Mouse (Mus musculus) left cerebral cortex, postnatal 14 days (tissue): ENCODE measurements at regions not wholly inside any gene's neighbourhood (a gene's known extent, or its start where the extent isn't known, plus 50 kb on each side); places are given as distances from the start of the nearest gene placed in this dataset.

Experiments
- DNase-seq, 2 experiments: peaks; one replicate each; pipeline ENCODE4 v3.0.0; 2021 to 2022; ENCODE audit warnings: low spot score in 2 of 2, mixed read lengths in 1 of 2
- intact Hi-C: fragments of 180-260 bp; cut with DNase I; formaldehyde crosslinking; loops from one replicate; pipeline ENCODE4 v1.15.1; 2025

DNA sequence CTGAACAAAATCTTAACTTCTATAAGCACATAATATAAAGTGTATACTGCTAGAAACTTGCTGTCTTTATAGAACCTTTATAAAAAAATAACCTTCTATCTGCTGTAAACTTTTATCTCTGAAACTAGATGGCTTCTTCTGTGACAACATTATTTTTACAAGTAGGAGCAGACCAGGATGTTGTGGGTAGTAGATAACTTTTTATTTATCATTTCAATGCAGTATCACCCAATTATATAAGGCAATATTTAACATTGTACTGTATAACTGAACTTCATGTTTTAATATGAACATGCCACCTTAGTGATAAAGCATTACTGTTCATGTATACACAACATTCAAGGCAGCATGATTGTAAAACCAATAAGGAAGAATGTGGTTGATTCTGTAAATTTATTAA is 5024.1 kb upstream of the Gm7489 start:
- no peak for DNase-seq
- intact Hi-C loops: no loop called here

DNA sequence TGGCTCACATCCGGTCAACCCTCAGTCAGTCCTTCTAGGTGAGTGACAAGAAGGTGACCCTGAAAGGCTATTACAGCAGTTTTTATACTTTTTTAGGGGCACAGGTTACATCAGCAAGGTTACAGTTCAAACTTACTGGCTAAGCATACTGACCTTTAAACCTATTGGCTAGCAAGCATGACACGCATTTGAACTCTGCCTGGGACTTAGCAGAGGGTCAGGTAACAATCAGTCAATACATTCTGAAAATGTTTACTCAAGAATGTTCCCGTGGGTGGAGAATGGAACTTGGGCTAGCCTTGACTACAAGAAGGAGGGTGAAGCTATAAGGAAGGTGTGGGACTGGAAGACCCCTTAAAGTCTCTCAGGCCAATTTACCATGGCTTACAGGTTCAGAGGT is 4986.2 kb upstream of the Gm7489 start:
- DNase-seq: no peak
- intact Hi-C loops: no loop called here

DNA sequence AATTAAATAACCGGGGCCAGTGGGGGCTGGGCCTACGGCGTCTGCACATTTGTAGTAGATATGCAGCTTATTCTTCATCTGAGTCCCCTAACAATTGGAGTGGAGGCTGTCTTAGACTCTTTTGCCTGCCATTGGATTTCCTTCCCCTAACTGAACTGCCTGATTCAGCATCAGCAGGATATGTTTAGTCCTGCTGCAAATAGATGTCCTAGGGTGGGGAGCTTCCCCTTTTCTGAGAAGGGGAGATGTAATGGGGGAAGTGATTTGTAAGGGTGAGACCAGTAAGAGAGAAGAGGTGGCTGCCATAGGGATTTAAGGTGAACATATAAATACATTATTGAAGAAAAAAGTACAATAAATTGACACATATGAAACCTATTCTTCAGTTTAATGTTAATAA is 4980.0 kb upstream of the Gm7489 start:
- intact Hi-C loops: no loop called here
- peak in 1 of 2 experiments; percentile 13 for DNase-seq

DNA sequence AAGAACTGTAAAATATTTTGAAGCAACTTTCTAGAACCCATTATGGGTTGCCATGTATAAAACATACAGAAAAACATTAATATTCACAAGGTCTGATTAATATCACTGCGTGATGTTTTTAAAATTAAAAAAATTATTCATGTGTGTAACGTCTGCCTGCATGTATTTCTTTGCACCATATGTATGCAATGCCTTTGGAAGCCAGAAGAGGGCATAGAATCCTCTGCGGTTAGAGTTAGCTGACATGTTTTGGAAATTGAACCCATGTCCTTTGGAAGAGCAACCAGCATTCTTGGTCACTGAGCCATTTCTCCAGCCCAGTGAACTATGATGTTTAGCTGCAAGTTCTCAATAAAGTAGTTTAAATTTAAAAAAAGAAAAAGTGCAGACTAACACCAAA is 4958.8 kb upstream of the Gm7489 start:
- intact Hi-C loops: no loop called here
- no peak for DNase-seq

DNA sequence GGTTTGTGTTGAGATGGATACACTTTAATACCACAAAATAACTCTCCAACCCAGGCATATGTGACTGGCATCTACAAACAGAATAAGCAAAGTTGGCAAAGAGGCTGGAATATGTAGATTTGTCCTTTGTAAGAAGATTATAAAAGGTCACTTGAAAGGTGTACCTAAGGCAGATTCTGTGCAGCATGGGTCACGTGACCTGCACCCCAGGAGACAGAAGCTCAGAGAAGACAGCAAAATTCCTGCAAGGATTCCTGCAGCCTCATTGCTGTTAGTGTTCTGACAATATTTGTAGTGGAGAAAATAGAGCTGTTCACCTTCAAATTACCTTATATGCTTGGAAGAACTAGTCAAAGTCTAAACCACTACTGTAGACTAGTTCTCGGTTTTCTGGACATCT is 4938.6 kb upstream of the Gm7489 start:
- intact Hi-C loops: no loop called here
- no peak for DNase-seq

DNA sequence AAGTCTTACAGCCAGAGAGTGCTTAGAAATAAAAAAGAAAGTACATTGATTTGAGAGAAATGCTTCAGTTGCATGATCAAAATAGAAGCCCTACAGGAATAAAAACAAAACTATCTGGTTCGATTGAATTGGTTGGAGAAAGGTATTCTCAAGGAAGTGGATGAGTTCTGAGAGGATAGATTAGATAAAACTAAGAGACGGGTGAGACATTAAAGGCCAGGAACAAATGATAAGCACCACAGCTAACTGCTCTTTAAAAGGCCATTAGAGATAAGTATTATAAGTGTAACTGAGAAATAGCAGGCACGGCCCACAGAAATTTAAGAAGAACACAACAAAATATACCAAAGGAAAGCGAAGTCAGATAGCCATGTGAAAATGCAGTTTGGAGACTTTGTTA is 4908.5 kb upstream of the Gm7489 start:
- DNase-seq: no peak
- intact Hi-C loops: no loop called here

DNA sequence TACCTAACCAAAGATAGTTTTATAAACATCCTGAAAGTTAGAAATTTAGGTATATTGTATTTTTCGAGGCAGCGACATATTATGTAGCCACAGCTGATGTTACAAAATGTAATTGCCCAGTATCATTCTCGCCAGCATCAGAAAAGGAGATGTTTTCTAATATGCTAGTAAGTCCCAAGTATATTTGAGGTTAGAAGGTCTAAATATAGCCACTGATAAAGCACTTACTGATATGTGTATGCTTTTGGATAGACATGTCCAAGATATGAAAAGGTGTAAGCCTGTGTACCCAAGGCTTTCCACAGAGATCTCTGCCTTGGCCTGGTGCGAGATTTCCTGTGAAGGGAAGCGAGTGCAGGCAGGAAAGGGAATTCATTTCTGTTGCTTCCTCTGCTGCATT is 4908.1 kb upstream of the Gm7489 start:
- intact Hi-C loops: no loop called here

More for the DNA sequence above, 4908.1 kb upstream of the Gm7489 start:
- no peak for DNase-seq
